Mouse (Mus musculus) urinary bladder, postnatal 25 days (tissue): Measurements from ENCODE around the gene Hsd17b11.

Experiments
- DNase-seq: peaks from one replicate; pipeline ENCODE4 v3.0.0; 2022; ENCODE audit warnings: low spot score

Gene Hsd17b11

GRCm38 (mm10) chr5:104021597-104022378, at the start of gene Hsd17b11:
Gene Hsd17b11 (minus strand): TSS chr5:104021919.
- DNase-seq, result peak; percentile 70

GRCm38 (mm10) chr5:104071048-104071447, 49.3 kb upstream of the Hsd17b11 start:
- no peak for DNase-seq

- no peak for DNase-seq
Measured at GRCm38 (mm10) chr5:104068751-104069150, 47.0 kb upstream of the Hsd17b11 start.

- DNase-seq, result no peak
Measured at GRCm38 (mm10) chr5:104062773-104063551, 41.2 kb upstream of the Hsd17b11 start.

GRCm38 (mm10) chr5:104061936-104062772, 40.4 kb upstream of the Hsd17b11 start:
- DNase-seq, result no peak

GRCm38 (mm10) chr5:104060429-104060828, 38.7 kb upstream of the Hsd17b11 start:
- no peak for DNase-seq

GRCm38 (mm10) chr5:104059628-104060027, 37.9 kb upstream of the Hsd17b11 start:
- DNase-seq, result no peak

GRCm38 (mm10) chr5:104058021-104058420, 36.3 kb upstream of the Hsd17b11 start:
- peak; percentile 51 for DNase-seq

- DNase-seq, result no peak
Measured at GRCm38 (mm10) chr5:104056295-104056694, 34.6 kb upstream of the Hsd17b11 start.

GRCm38 (mm10) chr5:104055816-104056215, 34.1 kb upstream of the Hsd17b11 start:
- DNase-seq, result no peak

- DNase-seq, result no peak
Measured at GRCm38 (mm10) chr5:104054938-104055337, 33.2 kb upstream of the Hsd17b11 start.

GRCm38 (mm10) chr5:104052956-104053355, 31.2 kb upstream of the Hsd17b11 start:
- no peak for DNase-seq

- DNase-seq, result no peak
Measured at GRCm38 (mm10) chr5:104048139-104048538, 26.4 kb upstream of the Hsd17b11 start.

GRCm38 (mm10) chr5:104047200-104048105, 25.7 kb upstream of the Hsd17b11 start:
- no peak for DNase-seq

- peak; percentile 96 for DNase-seq
Measured at GRCm38 (mm10) chr5:104046256-104047199, 24.8 kb upstream of the Hsd17b11 start, which contains the start of gene Nudt9. Gene Nudt9 (plus strand): TSS chr5:104046306.

- no peak for DNase-seq
Measured at GRCm38 (mm10) chr5:104043704-104044103, 22.0 kb upstream of the Hsd17b11 start.

GRCm38 (mm10) chr5:104042906-104043305, 21.2 kb upstream of the Hsd17b11 start:
- DNase-seq, result no peak

GRCm38 (mm10) chr5:104039154-104039932, 17.6 kb upstream of the Hsd17b11 start:
- no peak for DNase-seq

GRCm38 (mm10) chr5:104036686-104037085, 15.0 kb upstream of the Hsd17b11 start:
- DNase-seq, result no peak
